Mouse (Mus musculus) midbrain, embryonic 12.5 days (tissue): ENCODE results near the gene Gm12794. TPM values are rescaled to one million over a fixed set of nuclear protein-coding genes. Genes with fewer than 3 reads are reported as not detected.
"Not testable (repeated sequence)": the region's sequence is repeated elsewhere in the genome, so short reads cannot be mapped to it uniquely, and the experiment has no call there.

Experiments used
- ATAC-seq: fragments of 200-750 bp; cut with Nextera tagmentation; 2 replicates; pipeline ENCODE4 v1.8.0; 2017; ENCODE audit warnings: low read depth, moderate TSS enrichment, moderate library complexity; ENCODE audit not compliant: low FRiP score
- H3K27ac ChIP-seq: fragments of 300-500 bp; sonication (generic); replicated peaks from 2 replicates; pipeline ENCODE4 v1.5.1; 2016; ENCODE audit warnings: mild to moderate bottlenecking
- H3K27me3 ChIP-seq: fragments of 300-500 bp; sonication (generic); 2 replicates; pipeline ENCODE4 v1.6.1; 2016; ENCODE audit warnings: mild to moderate bottlenecking
- H3K36me3 ChIP-seq: fragments of 300-500 bp; sonication (generic); 2 replicates; pipeline ENCODE4 v1.6.1; 2016
- H3K4me1 ChIP-seq: fragments of 300-500 bp; sonication (generic); 2 replicates; pipeline ENCODE4 v1.6.1; 2016
- H3K4me2 ChIP-seq: fragments of 300-500 bp; sonication (generic); replicated peaks from 2 replicates; pipeline ENCODE4 v1.6.1; 2016; ENCODE audit warnings: mild to moderate bottlenecking, moderate library complexity
- H3K4me3 ChIP-seq: fragments of 300-500 bp; sonication (generic); 2 replicates; pipeline ENCODE4 v1.5.1; 2016; ENCODE audit warnings: mild to moderate bottlenecking
- H3K9ac ChIP-seq: fragments of 300-500 bp; sonication (generic); replicated peaks from 2 replicates; pipeline ENCODE4 v1.6.1; 2016; ENCODE audit warnings: mild to moderate bottlenecking, moderate library complexity
- H3K9me3 ChIP-seq: fragments of 300-500 bp; sonication (generic); 2 replicates; pipeline ENCODE4 v1.6.1; 2016; ENCODE audit warnings: mild to moderate bottlenecking
- WGBS: fragments of 180-500 bp; shearing (Covaris S2); methylation state at CpG from one replicate; pipeline ENCODE4 v1.1.7; 2016; 5-methylcytosine and 5-hydroxymethylcytosine counted together
- polyA plus RNA-seq: library from polyadenylated mRNA; unstranded; fragments of >200 nt; fragmentation: Nextera tagmentation; extraction: Ambion mirVana; gene quantifications from 2 replicates; pipeline ENCODE4 v1.2.1, GENCODE M21; 2016

Gm12794 gene
- polyA plus RNA-seq: not detected in 2 replicates

GRCm38 (mm10) chr4:101940107-101940506 is at the start of gene Gm12794:
Gene Gm12794 (plus strand): TSS chr4:101940407.
- not testable (repeated sequence) for H3K9me3 ChIP-seq, ATAC-seq, H3K4me3 ChIP-seq, H3K36me3 ChIP-seq, H3K4me2 ChIP-seq, H3K27ac ChIP-seq, H3K4me1 ChIP-seq, H3K9ac ChIP-seq, H3K27me3 ChIP-seq
- 76% methylated on average over 2 of the region's 2 CpGs for WGBS

DNA sequence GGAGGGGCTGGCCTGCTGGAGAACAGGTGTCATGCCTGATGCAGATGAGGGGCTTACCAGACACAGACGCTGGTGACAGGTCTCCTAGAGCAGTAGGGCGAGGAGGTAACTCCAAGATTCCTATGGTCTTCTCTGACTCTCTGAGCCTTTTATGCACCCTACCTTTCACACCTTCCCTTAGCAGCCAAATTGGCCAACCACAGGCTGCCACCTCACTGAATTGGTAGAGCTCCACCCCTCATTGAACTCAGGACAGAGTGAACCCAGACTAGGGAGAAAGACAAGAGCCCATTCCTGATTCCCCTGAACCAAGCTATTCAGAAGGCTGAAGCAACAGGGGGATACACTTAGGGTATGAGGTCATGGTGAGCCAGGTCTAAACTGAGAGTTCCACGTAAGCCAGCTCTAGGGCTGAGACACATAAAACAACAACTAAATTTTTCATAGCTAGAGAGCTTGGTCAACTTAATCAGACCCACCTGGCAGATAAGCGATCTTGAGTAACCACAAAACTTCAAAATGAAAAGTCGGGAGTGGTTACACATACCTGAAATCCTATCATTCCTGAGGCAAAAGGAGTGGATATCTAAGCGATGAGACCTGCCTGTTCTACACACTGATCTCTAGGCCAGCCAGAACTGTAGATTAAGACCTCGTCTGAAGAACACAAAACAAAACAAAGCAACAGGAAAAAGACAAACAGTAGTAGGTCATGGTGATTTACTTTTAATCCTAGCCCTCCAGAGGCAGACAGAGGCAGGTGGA is 46.4 kb upstream of the Gm12794 start, which contains the start of gene C130073F10Rik:
Gene C130073F10Rik, minus strand, starts transcription at position 134 of the 765 bp plus-strand sequence.
- ATAC-seq: no peak
- H3K27me3 ChIP-seq: no peaks in the 10 kb centered on the region
- H3K27ac ChIP-seq: no peak within 1 kb of the TSS
- H3K36me3 ChIP-seq: no peaks in the 10 kb centered on the region
- 83% methylated on average over 7 of the region's 7 CpGs for WGBS
- no peaks in the 10 kb centered on the region for H3K4me1 ChIP-seq
- 0 out of 2 replicates have a peak, but pooled peaks cover under 1% of the 10 kb centered on the region for H3K9me3 ChIP-seq
- H3K9ac ChIP-seq: no peak within 1 kb of the TSS
- H3K4me3 ChIP-seq: no peak within 1 kb of the TSS
- no peak within 1 kb of the TSS for H3K4me2 ChIP-seq

DNA sequence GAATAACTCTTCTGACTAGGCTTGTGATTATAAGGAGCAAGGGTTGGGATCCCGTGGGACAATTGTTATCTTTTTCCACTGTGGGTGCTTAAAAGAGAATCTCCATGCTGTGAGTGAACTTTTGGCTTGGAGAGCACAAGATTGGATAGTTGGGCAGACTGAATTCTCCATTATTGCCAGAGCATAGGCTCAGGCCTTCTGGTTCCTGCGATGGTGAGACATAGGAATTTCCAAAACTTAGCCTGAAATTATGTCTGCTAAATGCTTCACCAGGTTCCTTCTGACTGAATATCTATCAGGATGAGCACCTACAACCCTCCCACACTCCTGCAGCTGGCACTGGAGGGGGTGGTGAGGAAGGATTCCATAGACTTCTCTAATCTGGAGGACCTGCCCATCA is 31.4 kb upstream of the Gm12794 start, which contains the start of gene Gm12800:
Gene Gm12800, plus strand, starts transcription at position 301 of the 400 bp plus-strand sequence.
- not testable (repeated sequence) for H3K36me3 ChIP-seq, H3K4me1 ChIP-seq, H3K9me3 ChIP-seq, H3K27me3 ChIP-seq, ATAC-seq, H3K4me2 ChIP-seq, H3K4me3 ChIP-seq, H3K9ac ChIP-seq, H3K27ac ChIP-seq
- 84% methylated on average over 2 of the region's 2 CpGs for WGBS

DNA sequence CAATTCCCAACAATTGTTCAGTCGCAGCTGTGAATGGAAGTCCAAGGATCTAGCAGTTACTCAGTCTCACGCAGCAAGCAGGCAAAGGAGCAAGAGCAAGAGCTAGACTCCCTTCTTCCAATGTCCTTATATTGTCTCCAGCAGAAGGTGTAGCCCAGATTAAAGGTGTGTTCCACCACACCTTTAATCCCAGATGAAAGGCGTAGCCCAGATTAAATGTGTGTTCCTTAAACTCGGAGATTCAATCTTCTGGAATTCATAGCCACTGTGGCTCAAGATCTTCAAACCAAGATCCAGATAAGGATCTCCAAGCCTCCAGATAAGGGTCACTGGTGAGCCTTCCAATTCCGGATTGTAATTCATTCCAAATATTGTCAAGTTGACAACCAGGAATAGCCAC is 40.7 kb downstream of the Gm12794 start, which contains the start of gene Gm12790:
Gene Gm12790, minus strand, starts transcription at position 101 of the 400 bp plus-strand sequence.
- ATAC-seq: not testable (repeated sequence)
- 81% methylated on average over 1 of the region's 5 CpGs for WGBS

GRCm38 (mm10) chr4:101985678-101986077 is 45.5 kb downstream of the Gm12794 start:
- Histone ChIP-seq H3K9me3 (no peaks in the 10 kb centered on the region), H3K27ac (no peak overlapping the region), H3K9ac (no peak overlapping the region), H3K4me1 (no peaks in the 10 kb centered on the region), H3K4me2 (no peak overlapping the region), H3K36me3 (no peaks in the 10 kb centered on the region), H3K4me3 (no peak overlapping the region), H3K27me3 (no peaks in the 10 kb centered on the region)
- ATAC-seq: no peak
- WGBS: 89% methylated on average over 5 of the region's 5 CpGs

More for the DNA sequence above, 40.7 kb downstream of the Gm12794 start, which contains the start of gene Gm12790:
- not testable (repeated sequence) for H3K4me1 ChIP-seq, H3K36me3 ChIP-seq, H3K4me3 ChIP-seq, H3K9ac ChIP-seq, H3K9me3 ChIP-seq, H3K27me3 ChIP-seq, H3K27ac ChIP-seq, H3K4me2 ChIP-seq

DNA sequence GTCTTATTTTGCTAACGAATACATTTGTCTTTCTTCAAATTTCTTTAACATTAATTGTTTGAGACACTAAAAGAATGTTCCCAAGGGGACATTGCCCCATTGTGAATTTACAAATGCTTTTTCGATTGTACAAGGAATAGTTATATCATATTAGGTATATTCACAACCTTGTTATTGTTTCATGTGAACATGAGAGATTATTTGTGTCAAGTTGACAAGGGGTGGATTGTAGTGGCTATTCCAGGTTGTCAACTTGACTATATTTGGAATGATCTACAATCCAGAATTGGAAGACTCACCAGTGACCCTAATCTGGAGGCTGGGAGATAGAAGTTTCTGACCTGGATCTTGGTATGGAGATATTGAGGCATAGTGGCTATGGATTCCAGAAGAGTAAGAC is 46.1 kb downstream of the Gm12794 start, which contains the start of gene Gm12789:
Gene Gm12789, plus strand, starts transcription at position 301 of the 400 bp plus-strand sequence.
- H3K4me2 ChIP-seq, ATAC-seq, H3K27me3 ChIP-seq, H3K9ac ChIP-seq, H3K36me3 ChIP-seq, H3K4me3 ChIP-seq, H3K9me3 ChIP-seq, H3K4me1 ChIP-seq, H3K27ac ChIP-seq: not testable (repeated sequence)
- WGBS: 91% methylated on average over 2 of the region's 2 CpGs

Other genes starting within 250 kb of the Gm12794 start
- 2.7 and 4.2 TPM in 2 replicates for gene Lepr, start 223.0 kb upstream of the Gm12794 start, polyA plus RNA-seq
- not detected in 2 replicates for gene B020004J07Rik, start 96.4 kb upstream of the Gm12794 start, polyA plus RNA-seq
- not detected in 2 replicates for gene C130073F10Rik, start 46.6 kb upstream of the Gm12794 start, polyA plus RNA-seq
- gene Gm12800, start 31.3 kb upstream of the Gm12794 start, polyA plus RNA-seq: not detected in 2 replicates
- not detected in 2 replicates for gene Gm12790, start 40.6 kb downstream of the Gm12794 start, polyA plus RNA-seq
- not detected in 2 replicates for gene Gm12789, start 46.2 kb downstream of the Gm12794 start, polyA plus RNA-seq
- gene Pde4b, start 147.1 kb downstream of the Gm12794 start, polyA plus RNA-seq: 9.9 and 11.7 TPM in 2 replicates